Mouse (Mus musculus): ENCODE data around the gene Mrpl46. TPM values are rescaled to one million over a fixed set of nuclear protein-coding genes. Genes with fewer than 3 reads are reported as not detected.

Gene Mrpl46
- 28.4 TPM for polyA plus RNA-seq (2014; fragmentation: Illumina TruSeq; extraction: RNeasy Lipid Tissue Mini Kit (QIAGEN cat#74804); ENCODE audit: insufficient read depth, low read depth, low replicate concordance)

DNA sequence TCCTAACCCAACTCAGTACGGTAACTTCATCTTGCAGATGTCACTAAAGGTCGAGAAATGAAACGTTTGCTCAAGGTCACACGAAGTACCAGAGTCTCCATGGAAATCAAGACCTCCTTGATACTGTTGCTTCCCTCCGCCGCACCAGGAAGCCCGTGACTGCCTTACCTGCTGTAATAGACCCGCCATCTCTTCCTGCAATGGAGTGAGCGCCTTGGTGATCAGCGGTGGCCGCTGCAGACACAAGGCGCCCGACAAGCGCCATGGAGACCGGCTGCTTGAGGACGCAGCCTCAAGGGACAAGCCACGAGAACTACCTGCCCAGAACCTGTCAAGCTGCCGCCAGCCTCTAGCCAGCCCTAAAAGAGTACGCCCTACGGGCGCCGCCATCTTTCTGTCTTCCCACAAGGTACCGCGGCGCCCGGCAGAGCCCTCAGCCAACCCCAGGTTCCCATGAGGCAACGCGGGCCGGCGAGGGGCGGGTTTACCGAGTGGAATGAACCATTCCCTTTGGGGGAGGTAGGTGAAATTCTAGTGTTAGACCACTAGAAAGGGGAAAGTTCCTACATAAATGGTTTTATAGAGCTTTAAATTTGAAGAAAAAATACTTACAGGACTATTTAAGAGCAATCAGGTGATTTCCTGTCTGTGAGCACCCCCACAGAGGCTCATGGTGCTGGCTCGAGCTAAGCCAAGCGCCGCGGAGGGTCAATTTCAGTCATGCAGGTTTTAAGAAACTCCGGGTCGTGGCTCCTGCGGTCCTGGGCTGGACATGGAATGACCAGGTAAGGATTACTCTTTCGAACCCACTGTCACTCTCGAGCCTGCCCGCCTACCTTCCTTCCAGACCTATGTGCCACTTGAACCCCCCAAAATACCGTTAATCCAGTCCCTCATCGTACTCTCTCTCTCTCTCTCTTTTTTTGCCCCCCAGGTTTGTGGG, at the start of gene Mrpl46, which contains the start of gene Mrps11:
Gene Mrpl46 (minus strand): TSS at position 893 of the 943 bp plus-strand sequence.
Gene Mrps11 (plus strand): TSS at position 481 of the 943 bp plus-strand sequence.

GRCm38 (mm10) chr7:78737614-78738210, 45.6 kb downstream of the Mrpl46 start, which contains the start of gene Ntrk3:
Ntrk3 (minus strand) TSS chr7:78738012.

Other genes with a start within 250 kb of the Mrpl46 start
- gene Ntrk3, start 45.5 kb downstream of the Mrpl46 start, polyA plus RNA-seq (2014; fragmentation: Illumina TruSeq; extraction: RNeasy Lipid Tissue Mini Kit (QIAGEN cat#74804); ENCODE audit: insufficient read depth, low read depth, low replicate concordance), result 1.2 TPM
- gene Mrps11, start 412 bp downstream of the Mrpl46 start, polyA plus RNA-seq (2014; fragmentation: Illumina TruSeq; extraction: RNeasy Lipid Tissue Mini Kit (QIAGEN cat#74804); ENCODE audit: insufficient read depth, low read depth, low replicate concordance), result 27.7 TPM
- gene Det1, start 63.7 kb upstream of the Mrpl46 start, polyA plus RNA-seq (2014; fragmentation: Illumina TruSeq; extraction: RNeasy Lipid Tissue Mini Kit (QIAGEN cat#74804); ENCODE audit: insufficient read depth, low read depth, low replicate concordance), result 4.3 TPM
- 17.4 TPM for gene Aen, start 112.3 kb upstream of the Mrpl46 start, polyA plus RNA-seq (2014; fragmentation: Illumina TruSeq; extraction: RNeasy Lipid Tissue Mini Kit (QIAGEN cat#74804); ENCODE audit: insufficient read depth, low read depth, low replicate concordance)
- 60.9 TPM for gene Isg20, start 129.9 kb upstream of the Mrpl46 start, polyA plus RNA-seq (2014; fragmentation: Illumina TruSeq; extraction: RNeasy Lipid Tissue Mini Kit (QIAGEN cat#74804); ENCODE audit: insufficient read depth, low read depth, low replicate concordance)